Mouse (Mus musculus) right cerebral cortex, postnatal 14 days (tissue): Measurements from ENCODE around the gene Hmga1.

Experiments used
- DNase-seq: peaks from one replicate; pipeline ENCODE4 v3.0.0; 2022

The Hmga1 gene

GRCm38 (mm10) chr17:27561809-27562526 lies 5.7 kb downstream of the Hmga1 start:
- DNase-seq, result no peak

- no peak for DNase-seq
Observed at GRCm38 (mm10) chr17:27563771-27564244, 7.5 kb downstream of the Hmga1 start.

- no peak for DNase-seq
Observed at GRCm38 (mm10) chr17:27564391-27565162, 8.3 kb downstream of the Hmga1 start.

- DNase-seq, result peak; percentile 94
Observed at GRCm38 (mm10) chr17:27565163-27565941, 9.1 kb downstream of the Hmga1 start, which contains the start of gene AI413582. AI413582 (minus strand) TSS chr17:27565756.

DNA sequence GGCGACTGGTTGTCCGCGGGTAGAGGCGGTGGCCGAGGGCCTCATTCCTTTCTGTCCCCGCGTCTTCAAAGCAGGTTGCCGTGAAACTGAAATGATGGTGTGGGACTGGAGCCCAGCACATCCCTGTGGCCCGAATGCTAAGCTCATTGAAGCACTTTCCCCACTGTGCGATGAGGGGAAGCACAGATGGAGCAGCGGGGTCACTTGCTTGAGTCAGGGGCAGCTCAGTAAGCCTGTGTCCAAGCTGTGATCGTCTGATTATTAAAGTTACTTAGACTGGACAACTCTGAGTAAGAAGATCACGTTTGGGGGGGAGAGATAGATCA lies 9.6 kb downstream of the Hmga1 start:
- no peak for DNase-seq

DNA sequence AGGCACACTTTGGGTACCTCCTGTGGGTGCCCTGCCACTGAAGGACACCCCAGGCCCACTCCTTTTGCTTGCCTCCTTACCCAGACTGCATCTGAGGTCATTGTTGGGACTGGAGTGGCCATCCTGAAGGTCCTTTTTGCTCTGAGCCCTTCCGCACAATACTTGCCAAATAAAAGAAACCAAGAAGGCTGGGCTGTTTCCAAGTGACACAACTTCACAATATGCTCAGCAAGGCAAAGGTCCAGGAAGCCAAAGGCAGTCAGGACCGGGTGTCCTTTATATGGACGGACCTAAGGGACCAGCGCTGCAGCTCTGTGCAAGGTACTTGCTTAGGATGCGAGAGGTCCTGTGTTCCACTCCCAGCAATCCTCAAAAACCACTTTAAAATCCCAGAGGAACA lies 11.9 kb downstream of the Hmga1 start:
- DNase-seq, result no peak

DNA sequence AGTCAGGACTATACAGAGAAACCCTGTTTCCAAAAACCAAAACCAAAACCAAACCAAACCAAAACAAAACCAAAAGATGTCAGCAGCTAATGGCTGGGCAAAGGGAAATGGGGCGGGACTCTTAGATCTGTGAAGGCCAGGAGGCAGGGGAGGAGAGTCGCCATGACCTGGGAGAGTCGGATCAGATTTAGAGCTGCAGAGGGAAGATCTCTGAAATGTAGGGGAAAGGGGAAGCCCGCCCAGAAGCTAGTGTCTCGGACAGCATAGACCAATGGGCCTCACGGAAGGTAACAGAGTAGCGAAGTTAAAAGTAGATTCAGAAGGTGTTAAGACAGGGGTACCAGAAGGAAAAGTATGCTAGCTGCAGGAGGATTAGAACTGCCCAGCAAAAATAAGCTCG lies 15.0 kb downstream of the Hmga1 start:
- DNase-seq, result no peak

- DNase-seq, result no peak
Observed at GRCm38 (mm10) chr17:27573772-27574320, 17.5 kb downstream of the Hmga1 start.

- peak; percentile 61 for DNase-seq
Observed at GRCm38 (mm10) chr17:27574470-27575115, 18.3 kb downstream of the Hmga1 start.

DNA sequence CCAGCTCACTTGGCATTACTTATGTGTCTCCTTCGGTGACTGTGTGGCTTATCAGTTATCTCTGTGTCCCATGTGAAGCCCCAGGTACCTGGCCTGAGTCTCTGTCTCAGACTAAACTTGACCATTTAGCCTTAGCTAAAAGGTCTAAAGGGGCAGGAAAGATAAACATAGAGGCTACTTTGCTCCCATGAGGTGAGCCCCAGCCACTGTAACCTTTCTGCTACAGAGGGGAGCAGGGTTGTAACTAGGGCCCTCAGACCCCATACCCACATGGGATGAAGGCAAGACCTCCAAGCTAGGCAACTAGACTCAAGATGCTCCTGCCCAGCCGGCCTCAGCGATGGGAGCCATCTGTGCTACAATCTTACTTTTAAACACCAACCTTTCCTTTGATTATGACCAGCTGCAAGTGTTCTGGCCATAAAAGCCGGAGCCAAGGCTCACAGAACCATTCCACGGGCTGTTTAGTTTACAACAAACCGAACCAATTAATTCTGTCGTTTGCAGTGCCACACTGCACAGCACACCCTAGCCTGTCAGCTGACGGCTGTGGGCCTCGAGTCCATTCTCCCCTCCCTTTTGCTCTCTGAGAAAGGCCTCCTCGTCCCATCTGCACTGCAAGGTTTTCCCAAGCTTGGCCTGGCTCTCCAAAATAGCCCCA lies 18.9 kb downstream of the Hmga1 start:
- DNase-seq, result no peak

- no peak for DNase-seq
Observed at GRCm38 (mm10) chr17:27576056-27576455, 19.8 kb downstream of the Hmga1 start.

GRCm38 (mm10) chr17:27577468-27577867 lies 21.2 kb downstream of the Hmga1 start:
- no peak for DNase-seq

- no peak for DNase-seq
Observed at GRCm38 (mm10) chr17:27578487-27578886, 22.2 kb downstream of the Hmga1 start.

GRCm38 (mm10) chr17:27579816-27580215 lies 23.5 kb downstream of the Hmga1 start:
- DNase-seq, result no peak

- DNase-seq, result no peak
Observed at GRCm38 (mm10) chr17:27580392-27581068, 24.2 kb downstream of the Hmga1 start.

- no peak for DNase-seq
Observed at GRCm38 (mm10) chr17:27583185-27583894, 27.0 kb downstream of the Hmga1 start.

DNA sequence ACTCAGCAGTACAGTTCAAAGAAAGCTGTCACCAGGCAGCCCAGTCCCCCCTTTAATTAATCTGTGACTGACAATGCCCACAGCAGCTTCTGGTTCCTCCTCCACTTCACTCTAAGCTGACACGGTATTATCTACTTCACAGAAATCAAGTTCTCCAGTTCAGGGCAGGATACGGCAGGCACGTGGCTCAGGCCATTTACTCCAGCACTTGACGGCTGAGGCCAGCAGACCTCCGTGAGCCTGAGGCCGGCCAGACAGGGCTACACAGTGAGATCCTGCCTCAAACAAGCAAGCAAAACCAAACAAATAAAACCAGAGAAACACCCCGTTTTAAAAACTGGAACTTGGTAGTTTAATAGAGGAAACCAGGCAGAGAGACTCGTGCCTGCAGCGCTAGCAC lies 30.4 kb downstream of the Hmga1 start:
- no peak for DNase-seq

DNA sequence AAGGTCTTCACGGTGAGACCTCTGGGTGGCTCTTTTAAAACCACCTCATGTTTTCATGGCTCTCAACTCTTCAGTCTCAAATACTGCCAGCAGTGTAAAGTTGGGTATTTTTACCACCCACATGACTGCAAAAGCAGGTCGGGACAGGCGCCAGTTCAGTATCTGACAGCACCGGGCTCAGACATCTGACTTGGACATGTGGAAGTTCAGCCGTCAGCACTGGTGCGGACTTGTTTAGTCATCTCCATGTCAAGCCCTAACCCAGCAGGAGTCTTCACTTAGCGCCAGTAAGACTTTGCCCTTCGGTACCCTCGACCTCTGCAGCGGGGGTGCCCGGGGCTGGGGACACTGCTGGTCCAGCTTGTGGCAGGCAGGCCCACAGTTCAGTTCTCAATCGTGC lies 31.0 kb downstream of the Hmga1 start:
- peak; percentile 59 for DNase-seq

GRCm38 (mm10) chr17:27588231-27588630 lies 31.9 kb downstream of the Hmga1 start:
- no peak for DNase-seq

DNA sequence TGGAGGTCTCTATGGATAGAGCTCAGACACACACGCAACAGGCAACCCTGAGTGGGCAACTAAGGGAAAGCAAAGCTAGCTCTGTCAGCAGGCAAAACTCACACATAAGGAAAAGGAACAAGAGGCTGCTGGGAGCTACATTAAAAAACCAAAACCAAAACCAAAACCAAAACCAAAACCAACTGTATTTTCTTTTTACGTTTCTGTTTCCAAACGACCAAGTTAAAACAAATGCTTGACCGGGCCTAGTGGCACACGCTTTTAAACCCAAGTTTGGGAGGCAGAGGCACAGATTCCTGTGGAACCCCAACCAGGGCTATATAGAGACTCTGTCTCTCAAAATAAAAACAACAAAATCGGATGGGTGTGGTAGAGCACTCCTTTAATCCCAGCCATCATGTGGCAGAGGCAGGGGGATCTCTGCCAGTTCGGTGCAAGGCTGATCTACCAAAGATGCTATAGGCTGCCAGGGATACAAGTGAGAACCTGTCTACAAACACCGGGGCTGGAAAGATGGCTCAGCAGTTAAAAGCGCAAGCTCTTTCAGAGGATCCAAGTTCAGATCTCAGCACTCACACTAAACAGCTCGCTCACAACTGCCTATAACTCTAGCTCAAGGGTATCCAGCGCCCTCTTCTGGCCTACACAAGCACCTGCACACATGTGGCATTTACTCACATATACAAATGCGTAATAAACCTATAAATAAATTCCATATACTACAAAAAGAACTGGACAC lies 35.7 kb downstream of the Hmga1 start:
- no peak for DNase-seq
